Mouse (Mus musculus) ovary, postnatal 36 days (tissue): ENCODE measurements around the gene Kcnq4.

ENCODE experiments used
- DNase-seq: peaks from one replicate; pipeline ENCODE4 v3.0.0; 2022; ENCODE audit warnings: low spot score, mixed read lengths

Gene Kcnq4

DNA sequence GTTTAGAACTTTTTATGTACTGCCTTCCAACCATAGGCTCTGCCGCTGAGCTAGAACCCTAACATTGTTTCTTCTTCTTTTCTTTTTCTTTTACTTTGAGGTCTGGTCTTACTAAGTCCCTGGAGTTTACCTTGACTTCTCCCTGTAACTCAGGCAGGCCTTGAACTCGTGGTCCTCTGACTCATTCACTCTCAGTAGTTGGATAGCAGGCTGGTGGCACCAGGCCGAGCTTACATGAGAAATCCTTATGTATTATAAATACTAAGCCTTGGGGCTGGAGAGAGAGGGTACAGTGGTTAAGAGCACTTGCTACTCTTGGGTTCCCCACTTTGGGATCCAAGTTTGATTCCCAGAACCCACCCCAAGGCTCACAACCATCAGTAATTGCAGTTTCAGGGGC, 74.8 kb downstream of the Kcnq4 start:
- no peak for DNase-seq

DNA sequence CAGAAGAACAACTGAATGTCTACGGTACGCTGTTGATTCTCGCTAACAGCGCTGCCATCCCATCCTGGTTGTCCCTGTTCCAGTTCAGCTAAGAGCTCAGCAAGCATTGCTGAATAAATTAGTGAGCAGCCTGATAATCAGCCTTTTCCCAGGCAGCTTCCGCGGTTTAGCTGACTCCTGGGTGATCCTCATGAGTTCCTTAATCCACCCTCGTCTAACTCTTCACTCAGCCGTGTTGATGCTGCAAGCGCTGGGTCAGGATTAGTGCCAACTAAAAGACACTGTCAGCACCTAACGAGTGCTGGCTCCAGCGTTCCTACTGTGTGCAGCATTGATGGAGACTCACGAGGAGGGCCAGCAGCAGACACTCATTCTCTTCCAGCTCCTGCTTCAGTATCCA, 77.4 kb downstream of the Kcnq4 start:
- no peak for DNase-seq

DNA sequence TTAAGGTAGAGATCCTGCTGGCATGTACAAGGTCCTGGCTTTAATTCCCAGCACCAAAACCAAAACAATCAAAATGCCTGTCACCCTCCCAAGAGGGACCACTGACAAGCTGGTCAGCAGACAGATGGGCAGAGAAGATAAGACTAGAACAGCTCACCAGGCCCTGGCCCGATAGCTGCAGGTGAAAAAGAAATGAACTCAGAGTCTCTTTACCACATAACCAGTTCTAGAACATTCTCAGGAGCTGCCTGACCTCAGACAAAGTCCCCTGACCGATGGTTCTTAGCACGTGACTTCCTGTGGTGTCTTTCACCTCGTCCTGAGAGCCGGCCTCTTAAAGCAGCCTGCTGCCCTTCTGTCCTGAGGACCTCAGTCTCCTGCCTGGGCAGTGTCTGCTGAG, 78.8 kb downstream of the Kcnq4 start:
- DNase-seq: no peak

DNA sequence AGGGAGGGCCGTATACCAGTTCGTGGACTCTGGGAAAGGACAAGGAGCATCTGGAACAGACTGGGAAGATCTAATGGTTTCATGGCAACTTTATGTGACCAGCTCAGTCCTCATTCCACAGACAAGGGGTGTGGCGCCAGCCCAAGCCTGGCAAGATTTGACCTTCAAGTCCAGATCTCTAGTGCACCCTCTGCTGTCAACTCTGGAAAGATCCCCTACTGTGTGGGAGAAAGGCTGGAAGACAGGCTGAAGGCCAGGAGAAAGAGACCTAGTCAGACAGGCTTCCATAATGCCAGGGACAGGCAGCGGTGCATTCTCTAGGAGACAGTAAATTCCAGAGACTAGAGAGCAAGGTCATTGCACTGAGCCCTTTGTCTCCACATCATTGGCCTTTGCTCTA, 79.9 kb downstream of the Kcnq4 start:
- peak; percentile 38 for DNase-seq

DNA sequence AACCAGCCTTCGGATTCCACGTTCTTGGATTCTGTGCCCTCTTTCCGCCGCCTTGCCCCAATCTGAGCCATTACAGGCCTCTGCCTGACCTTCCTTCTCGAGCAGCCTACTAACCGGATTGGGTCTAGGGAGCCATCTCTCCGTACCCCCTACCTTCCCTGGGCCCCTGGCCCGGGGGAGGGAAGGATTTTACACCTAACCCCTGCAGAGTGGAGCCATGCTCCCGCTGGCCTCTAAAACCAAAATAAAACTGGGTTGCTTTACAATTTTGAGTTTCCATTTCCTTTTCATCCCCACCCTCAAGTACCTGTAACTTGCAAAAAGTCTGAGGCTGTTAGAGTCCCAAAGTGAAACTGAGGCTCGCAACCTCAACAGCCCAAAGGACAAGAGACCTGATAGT, 80.9 kb downstream of the Kcnq4 start:
- DNase-seq: no peak

DNA sequence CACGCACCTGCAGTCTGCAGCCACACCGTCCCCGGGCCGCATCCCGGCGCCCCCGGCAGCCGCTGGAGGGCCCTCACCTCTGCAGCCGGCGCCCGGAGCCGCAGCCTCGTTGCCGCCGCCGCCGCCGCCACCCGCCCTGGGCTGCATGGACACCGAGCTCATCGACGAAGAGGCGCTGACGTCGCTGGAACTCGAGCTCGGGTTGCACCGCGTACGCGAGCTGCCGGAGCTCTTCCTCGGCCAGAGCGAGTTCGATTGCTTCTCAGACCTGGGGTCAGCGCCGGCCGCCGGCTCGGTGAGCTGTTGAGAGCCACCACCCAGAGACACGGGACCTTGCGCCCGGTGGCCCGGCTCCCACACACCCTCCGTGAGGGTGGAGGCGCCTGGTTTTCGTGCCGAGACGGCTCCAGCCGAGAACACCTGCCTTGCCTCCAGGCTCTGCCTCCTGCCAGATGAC, 81.3 kb downstream of the Kcnq4 start:
- DNase-seq: peak; percentile 68

DNA sequence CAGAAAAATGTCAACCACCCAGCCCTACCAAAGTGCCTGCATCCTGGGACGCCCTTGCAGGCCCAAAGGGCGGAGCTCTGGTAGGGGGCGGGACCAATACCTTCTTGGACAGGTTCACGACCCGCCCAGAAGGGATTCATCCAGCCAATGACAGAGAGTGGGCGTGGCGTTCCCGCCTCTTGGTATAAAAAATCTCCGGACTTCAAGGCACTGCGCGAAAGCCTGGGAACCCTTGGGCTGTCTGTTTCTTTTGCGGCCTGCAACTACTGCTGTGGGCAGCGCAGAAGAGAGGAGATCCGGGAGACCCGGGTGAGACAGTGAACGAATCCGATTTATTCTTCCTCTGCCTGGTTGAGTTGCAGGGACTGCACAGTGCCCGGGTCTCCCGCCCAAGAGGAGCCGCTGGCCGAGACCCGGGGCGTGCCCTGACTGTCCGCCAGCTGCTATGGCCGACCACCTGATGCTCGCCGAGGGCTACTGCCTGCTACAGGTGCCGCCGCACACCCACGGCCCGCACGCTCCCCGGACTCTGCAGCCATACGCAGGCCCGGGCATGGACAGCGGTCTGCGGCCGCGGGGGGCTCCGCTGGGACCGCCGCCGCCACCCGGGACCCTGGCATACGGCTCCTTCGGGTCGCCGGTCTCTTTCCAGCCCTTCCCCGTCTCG, 81.9 kb downstream of the Kcnq4 start, which contains the start of gene Cited4:
TSS of gene Cited4 (plus strand) at position 215 of the 667 bp plus-strand sequence.
- DNase-seq: peak; percentile 90

DNA sequence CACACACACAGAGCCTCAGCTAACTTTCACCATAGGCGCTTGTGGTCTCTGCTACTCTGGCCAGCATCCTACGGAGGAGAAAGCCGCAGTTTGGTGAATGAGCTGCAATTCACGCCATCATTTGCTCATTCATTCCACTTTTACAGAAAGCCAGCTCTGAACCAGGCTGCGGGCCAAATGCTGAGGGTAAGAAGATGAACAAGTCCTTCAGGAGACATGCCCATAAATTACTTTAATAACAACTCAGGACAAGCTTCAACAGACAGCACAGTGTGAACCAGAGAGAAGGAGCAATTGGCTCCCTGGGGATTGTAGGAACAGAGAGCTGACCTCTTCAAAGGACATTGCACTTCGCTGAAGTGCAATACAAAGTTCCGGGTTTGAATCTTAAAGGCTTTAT, 82.6 kb downstream of the Kcnq4 start:
- no peak for DNase-seq

DNA sequence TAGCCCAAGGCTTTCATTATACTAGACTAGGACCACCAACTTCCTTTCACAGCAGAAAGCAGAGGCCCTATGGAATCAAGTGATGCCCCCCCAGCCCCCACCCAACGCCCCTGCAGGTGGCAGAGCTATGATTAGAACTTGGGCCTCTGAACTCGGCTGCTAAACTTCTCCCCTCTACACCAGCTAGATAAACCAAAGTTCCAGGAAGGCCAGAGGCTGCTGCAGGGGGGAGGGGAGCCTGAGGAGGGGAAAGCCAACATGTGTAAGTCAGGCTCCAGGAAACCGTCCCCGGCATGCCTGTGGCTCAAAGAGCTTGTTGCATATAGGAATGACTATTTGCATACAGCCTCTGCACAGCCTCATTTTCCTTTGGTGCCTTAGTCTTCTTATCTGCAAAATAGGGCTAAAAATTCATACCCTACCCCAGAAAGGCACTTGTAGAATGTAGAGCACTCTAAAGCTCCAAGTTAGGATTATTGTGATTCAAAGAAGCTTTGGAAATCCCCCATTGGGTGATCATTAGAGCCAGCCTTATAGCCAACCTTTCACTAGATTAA, 83.2 kb downstream of the Kcnq4 start:
- DNase-seq: no peak

DNA sequence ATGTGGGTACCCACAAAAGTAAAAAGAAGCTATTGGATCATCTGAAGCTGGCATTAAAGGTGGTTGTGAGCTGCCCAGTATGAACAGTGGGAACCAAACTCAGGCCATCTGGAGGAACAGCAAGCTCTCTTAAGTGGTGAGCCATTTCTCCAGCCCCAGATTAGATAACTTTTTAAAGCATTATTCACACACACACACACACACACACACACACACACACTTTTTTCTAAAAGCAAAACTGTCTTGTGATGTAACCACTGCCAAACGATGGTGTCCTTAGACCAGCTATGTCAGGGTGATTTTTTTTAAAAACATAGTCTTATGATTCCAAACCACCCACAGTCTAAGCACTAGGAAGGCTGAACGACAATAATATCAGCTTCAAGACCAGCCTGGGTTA, 83.8 kb downstream of the Kcnq4 start:
- DNase-seq: no peak

DNA sequence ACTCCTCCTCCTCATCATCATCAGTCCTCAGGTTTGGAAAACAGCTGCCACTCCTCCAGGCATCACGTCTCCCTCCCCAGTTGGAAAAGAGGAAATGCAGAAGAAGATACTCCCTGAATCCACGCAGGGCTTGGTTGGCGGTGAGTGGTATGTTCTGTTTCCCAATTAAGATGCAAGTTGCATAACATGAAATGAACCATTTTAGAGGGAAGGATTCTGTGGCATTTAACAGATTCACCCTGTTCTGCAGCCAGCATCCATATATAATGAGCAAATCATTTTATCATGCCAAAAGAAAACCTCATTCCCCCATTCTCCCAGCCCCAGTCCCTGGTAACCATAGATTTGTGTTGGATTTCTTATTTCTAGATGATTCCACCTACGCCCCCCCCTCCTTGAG, 87.9 kb downstream of the Kcnq4 start:
- DNase-seq: no peak

DNA sequence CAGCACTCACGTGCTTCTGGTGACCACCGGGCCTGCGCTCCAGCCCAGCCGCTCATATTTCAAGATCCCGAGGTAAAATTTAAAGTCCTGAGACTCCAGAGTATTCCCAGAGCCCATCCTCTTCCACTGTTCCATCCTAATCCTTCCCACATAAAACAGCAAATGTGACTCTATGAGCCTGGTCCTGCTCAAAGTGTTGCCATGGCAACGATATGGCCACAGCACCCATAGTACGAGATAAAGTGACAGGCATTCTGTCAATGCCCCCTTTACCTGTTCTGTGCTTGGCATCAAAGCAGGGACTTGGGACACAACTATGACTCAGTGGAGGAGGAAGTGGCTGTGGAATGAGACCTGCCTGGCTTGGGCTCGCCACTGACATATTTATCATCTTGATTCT, 92.5 kb downstream of the Kcnq4 start:
- DNase-seq: no peak

DNA sequence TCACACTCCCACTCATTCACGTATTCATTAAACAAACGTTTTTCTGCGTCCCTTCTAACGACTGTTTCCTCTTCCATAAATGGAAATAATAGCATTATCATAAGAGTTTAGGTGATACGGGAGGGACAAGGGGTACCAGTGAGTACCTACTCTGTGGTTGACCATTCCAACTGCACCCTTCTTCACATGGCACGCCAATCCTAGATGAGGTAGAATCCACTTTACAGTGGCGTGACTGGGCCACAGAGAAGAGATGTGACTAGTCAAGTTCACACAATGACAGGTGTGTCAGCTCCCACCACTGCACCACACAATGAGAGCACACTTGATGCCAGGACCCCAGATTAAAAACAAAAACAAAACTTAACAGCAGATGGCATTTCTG, 98.2 kb downstream of the Kcnq4 start:
- no peak for DNase-seq

DNA sequence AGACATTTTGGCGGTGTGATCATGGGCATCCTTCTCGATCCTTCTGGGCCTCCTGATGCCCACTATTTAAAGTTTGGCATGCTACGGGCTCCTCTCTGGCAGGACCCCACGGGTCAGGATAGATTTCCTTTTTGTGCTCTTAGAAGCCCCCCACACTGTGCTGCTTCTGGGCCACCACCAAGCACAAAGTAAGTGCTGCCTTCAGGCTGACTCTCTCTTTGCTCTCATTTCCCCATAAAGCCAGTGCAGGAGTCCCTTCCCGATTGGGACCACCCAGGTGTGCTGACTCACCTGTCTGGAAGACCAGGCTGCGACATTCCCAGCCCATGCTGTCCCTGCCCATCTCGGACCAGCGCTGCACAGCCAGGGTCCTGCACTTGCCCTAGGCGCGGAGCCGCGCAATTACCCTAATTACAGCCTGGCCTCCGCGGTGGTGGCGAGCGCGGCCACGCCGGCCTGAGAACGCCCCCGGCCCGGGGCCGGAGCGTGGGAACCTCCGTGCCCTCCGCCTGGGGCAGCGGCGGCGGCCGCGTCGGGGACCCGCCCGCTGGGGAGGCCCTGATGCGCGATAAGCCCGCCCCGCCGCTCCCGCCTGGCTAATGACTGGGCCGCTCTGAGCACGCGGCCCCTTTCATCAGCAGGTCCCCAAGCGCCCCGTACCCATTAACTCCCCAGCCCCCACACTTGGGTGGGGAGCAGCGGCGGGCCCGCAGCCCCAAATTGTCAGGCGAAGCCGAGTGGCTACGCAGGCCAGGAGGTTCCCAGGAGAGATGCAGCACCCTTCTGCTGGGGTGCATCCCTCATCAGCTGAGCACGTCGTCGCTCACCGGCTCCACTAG, 98.8 kb downstream of the Kcnq4 start:
- peak; percentile 31 for DNase-seq
